Mouse (Mus musculus) CH12.LX (cell line): ENCODE measurements around the gene Mtap.

Experiments used
- CHD2 ChIP-seq: IDR thresholded peaks from 2 replicates; pipeline ENCODE4 v1.6.1; 2011; ENCODE audit warnings: low read length, improper control_type of control experiment
- CTCF ChIP-seq, 2 experiments: IDR thresholded peaks in 1 of 2; conservative IDR thresholded peaks in 1 of 2; 2 replicates each; pipeline ENCODE4 v1.5.1; 2011 to 2012; ENCODE audit warnings: low read depth in 2 of 2, low read length in 2 of 2, improper control_type of control experiment in 1 of 2, inconsistent platforms in 1 of 2, mild to moderate bottlenecking in 1 of 2, moderate library complexity in 1 of 2
- EP300 ChIP-seq: IDR thresholded peaks from 2 replicates; pipeline ENCODE4 v1.6.1; 2011; ENCODE audit warnings: low read length, improper control_type of control experiment
- GABPA ChIP-seq: IDR thresholded peaks from 2 replicates; pipeline ENCODE4 v1.6.1; 2012; ENCODE audit warnings: low read depth, low read length, improper control_type of control experiment, inconsistent platforms; ENCODE audit not compliant: insufficient replicate concordance
- MAFK ChIP-seq: IDR thresholded peaks from 2 replicates; pipeline ENCODE4 v1.6.1; 2011; ENCODE audit warnings: low read length, improper control_type of control experiment; ENCODE audit not compliant: insufficient replicate concordance
- MAX ChIP-seq: IDR thresholded peaks from 2 replicates; pipeline ENCODE4 v1.6.1; 2011; ENCODE audit warnings: low read length, improper control_type of control experiment
- MEF2A ChIP-seq: IDR thresholded peaks from 2 replicates; pipeline ENCODE4 v1.6.1; 2014; ENCODE audit warnings: low read depth, mild to moderate bottlenecking, inconsistent platforms, low read length, improper control_type of control experiment, borderline replicate concordance
- POLR2A ChIP-seq: IDR thresholded peaks from 2 replicates; pipeline ENCODE4 v1.6.1; 2011; ENCODE audit warnings: low read depth, mild to moderate bottlenecking, improper control_type of control experiment, low read length
- USF1 ChIP-seq: IDR thresholded peaks from 2 replicates; pipeline ENCODE4 v1.6.1; 2014; ENCODE audit warnings: low read depth, mild to moderate bottlenecking, inconsistent platforms, low read length, improper control_type of control experiment
- ZNF384 ChIP-seq: IDR thresholded peaks from 2 replicates; pipeline ENCODE4 v1.6.1; 2012; ENCODE audit warnings: low read depth, low read length, improper control_type of control experiment, inconsistent platforms

- TF ChIP-seq GABPA (no peak), POLR2A (no peak), MEF2A (no peak), ZNF384 (no peak), CTCF (conservative IDR thresholded peaks at IDR 0.05 in 1 of 2, IDR thresholded peaks at IDR 0.05 in 1 of 2; ENCODE audit: low read depth in 2 of 2, low read length in 2 of 2) (no peak), CHD2 (no peak), MAFK (no peak), USF1 (no peak), MAX (no peak), EP300 (no peak)
Observed at GRCm38 (mm10) chr4:89138361-89138651, 1.4 kb downstream of the Mtap start.
